Mouse (Mus musculus): ENCODE data around the gene Ly6g6f.

GRCm38 (mm10) chr17:35031880-35032279 lies 53.5 kb downstream of the Ly6g6f start:
- TF ChIP-seq CTCF (IDR thresholded peaks at IDR 0.05; ENCODE audit: low read depth) (no peak), EP300 (IDR thresholded peaks at IDR 0.05; ENCODE audit: low read depth) (no peak)
